Mouse (Mus musculus) adrenal gland (tissue): ENCODE results near the gene Serpina9.
"Not testable (repeated sequence)": the region's sequence is repeated elsewhere in the genome, so short reads cannot be mapped to it uniquely, and the experiment has no call there.

ENCODE experiments used
- intact Hi-C: fragments of 180-260 bp; cut with DNase I; formaldehyde crosslinking; loops from one replicate; pipeline ENCODE4 v1.15.1; 2025

Serpina9 gene

DNA sequence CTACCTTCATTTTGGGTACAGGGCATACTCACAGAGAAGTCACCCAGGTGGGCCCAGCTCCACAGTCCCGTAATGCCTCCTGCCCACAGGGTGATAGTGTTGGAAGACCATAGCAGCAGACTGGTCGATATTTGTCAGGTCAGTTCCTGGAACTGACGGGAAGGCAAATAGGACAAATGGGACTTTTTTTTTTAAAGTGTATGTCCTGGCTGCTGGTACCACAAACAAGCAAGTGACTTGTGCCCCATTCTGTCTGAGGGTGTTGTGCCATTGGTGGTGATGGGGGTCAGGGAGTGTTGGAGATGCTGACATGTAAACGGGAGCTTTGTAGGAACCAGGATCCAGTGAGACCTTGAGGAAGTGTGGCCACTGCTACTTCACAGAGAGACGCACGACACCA, 23.7 kb downstream of the Serpina9 start, which contains the start of gene Serpina11:
Gene Serpina11, minus strand, starts transcription at position 101 of the 400 bp plus-strand sequence.
- intact Hi-C loops: no loop called here

DNA sequence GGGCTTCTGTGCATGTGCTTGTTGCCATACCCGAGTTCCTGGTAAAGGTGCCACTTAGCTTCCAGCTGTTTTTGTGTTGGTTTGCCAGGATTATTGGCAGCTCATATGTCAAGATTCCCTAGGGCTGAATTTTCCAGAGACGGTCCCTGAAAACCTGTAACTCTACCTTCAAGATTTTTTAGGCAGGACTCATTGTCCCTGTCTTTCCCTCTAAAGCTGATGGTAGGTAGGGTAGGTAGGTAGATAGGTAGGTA, 24.1 kb downstream of the Serpina9 start:
- intact Hi-C loops: no loop called here

DNA sequence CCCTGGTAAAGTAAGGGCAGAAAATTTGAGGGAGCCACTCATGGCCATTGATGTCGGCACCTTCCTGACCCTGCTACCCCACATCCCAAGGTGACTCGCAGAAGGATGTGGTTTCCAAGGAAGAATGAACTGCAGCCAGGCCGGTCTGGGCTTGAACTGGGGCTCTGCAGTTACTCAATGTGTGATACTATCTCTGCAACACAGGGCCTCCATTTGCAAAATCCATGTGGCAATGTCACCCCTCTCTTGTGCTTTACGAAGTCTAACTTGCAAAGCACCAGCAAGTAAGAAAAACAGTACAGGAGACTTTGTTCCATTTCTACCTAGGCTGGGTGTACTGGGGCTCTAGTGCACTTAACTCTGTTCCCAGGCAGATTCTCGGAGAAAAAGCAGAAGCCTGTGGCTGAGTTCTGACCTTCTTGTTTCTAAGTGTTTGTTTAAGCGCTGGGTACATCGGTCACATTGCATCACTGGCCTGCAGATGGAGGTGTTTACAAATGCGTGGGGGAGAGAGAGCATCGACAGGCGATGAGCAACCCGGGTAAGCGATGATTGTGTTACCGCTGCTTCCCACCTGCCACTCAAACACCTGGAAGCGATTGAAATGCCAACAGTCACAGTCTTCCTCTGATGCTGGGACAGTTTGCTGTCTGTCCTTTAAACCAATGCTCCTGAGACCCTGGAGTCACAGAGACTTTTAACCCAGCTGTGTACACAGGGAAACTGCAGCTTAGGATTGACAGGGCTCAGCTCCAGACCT, 24.6 kb downstream of the Serpina9 start:
- intact Hi-C loops: no loop called here

DNA sequence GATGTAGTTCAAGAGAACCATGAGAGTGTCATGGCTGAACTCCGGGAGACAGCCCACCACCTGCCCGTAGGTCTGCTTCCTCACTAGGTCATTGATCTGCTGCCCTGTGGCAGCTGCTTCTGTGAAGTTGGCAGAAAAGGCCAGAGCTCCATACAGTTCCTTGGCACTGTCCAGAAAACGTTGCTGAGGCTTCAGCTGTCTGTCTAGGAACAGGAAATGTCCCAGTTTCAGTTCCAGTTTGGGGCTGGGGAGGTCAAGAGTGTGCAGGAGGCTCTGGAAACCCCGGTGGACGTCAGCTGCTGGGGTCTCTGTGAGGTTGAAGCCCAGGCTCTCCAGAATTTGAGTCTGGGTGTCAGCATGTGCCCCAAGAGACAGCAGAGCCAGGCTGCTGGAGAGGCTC, 27.7 kb downstream of the Serpina9 start:
- intact Hi-C loops: no loop called here

DNA sequence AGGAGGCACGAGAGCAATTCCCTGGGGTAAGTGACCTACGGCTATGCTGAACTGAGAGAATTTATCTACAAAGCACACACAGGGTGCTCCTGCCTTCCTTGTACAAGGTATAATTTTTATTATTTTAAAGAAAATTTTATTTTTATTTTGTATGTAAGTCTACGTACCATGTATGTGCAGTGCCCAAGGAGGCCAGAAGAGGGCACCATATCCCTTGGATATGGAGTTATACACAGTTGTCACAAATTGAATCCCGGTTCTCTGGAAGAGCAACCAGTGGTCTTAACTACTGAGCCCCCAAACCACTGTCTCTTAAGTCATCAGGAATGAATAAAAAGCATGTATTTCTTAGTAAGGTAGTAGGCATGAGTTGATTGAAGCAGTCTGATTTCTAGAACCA, 28.6 kb downstream of the Serpina9 start:
- intact Hi-C loops: no loop called here

DNA sequence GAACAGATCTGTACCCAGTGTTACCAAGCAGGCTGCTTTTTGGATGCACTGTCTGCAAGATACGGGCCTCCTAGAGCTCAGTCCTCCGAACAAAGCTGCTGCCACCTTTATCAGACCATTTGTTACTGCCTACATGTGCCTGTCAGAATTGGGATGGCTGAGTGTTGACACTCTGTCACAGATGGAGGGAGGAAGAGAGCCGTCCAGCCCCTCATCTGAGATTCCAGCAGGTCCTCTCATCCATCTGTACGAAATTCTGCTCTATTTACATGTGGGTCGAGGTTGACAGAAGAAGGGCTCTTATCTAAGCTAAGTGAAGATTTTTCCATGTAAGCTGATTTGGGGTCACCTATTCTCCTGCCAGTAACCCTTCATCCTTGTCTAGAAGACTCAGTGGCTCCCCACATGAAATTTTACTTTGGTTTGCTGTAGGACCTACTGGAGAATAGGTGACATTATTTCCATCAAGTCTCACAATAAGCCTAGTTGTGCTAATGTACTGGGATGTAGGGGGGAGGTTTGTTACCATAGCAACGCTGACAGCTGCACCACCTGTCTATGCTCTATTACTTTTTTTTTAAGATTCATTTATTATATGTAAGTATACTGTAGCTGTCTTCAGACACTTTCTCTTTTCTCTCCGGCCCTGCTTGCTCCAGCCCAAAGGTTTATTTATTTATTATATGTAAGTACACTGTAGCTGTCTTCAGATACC, 31.8 kb downstream of the Serpina9 start:
- intact Hi-C loops: no loop called here

DNA sequence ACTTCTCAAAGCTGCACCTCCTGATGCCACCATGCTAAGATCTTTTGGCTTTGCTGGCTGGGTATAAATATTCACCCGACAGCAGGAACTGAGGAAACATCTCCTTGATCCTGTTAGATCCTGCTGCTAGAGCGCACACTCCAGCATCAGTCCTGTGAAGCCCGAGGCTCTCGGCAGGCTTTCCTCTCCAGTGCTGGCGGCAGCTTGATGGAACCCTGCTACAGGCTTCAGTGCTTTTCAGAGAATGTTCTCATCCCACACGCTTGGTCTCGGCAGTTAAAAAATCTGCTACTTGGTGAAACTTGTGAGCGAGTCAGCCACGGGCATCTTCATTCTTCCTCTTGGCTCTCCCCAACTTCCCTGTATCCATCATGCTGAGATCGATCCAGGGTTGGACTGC, 35.3 kb downstream of the Serpina9 start:
- intact Hi-C loops: no loop called here

DNA sequence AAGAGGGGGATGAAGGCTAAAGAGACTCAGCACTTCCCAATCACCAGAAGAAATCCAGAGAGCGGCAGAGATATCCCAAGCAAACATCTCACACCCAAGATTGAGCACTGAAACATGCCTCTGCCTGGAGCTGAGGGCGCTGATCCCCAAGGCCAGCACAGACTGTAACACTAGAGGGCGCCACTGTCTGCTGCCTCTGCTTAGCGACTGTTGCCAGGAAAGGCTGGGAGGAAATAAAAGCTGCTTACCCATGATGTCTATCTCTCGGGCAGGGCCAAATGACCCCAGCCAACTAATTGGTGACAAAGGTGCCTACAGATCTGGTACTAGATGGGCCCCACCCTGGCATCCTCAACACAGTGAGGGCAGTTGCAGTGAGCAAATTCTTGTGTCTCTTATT, 35.7 kb downstream of the Serpina9 start:
- intact Hi-C loops: no loop called here

DNA sequence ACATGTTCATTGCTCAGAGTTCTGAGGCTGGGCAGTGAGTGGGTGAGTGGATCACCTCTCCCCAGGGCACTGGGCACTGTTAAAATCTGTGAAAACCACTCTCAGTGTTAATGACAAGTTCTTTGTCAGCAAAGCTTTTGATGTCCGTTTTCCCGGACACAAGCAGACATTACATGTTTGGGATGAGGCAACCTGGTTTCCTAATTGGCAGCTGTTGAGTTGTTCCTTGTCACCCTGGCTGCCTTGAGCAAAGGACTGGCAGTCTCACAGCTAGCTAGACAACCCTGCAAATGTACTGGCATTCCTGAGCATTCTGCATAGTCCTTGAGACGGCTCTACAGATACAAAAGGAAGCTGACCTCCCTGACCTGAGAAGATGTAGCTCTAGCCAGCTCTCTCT, 36.5 kb downstream of the Serpina9 start:
- intact Hi-C loops: no loop called here

DNA sequence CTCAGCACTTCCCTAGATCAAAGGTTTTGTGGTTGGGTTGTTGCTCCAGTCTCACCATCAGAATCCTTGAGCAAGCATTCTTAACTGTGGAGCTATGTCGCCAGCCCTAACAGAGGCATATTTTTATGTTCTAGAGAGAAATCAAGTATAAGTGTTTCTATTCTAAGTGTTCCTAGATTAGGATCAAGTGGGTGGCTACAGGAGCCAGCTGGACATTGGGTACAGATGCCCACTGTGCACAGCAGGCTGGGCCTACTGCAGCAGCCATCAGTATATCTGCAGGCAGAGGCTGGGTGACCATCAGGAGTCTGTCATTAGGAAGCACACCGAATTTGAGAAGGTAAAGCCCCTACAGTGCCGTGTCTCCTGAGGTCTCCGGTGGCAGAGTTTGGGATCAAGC, 42.5 kb downstream of the Serpina9 start:
- intact Hi-C loops: no loop called here

DNA sequence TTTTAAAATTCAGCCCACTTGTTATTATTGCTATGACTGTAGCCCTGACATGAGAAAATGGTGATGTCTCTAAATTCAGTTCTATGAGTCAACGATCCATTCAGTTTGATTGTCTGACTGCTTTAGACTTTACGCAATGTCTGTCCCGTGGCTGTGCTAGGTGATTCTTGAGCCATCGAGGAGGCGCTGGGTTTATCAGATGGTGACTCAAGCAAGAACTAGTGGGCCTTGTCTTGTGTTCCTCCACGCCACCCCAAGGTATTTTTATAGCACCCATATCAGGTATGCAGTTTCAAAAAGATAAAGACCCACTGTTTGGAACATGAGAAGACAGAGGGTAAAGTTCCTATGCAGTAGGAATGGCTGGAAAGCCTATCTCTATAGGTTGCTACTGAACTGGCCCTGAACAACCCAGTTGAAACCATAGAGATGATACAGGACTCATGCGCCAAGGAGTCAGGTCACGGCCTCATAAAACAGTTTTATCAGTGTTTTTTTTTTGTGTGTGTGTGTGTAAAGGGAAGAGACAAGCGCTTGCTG, 43.9 kb downstream of the Serpina9 start:
- intact Hi-C loops: no loop called here

DNA sequence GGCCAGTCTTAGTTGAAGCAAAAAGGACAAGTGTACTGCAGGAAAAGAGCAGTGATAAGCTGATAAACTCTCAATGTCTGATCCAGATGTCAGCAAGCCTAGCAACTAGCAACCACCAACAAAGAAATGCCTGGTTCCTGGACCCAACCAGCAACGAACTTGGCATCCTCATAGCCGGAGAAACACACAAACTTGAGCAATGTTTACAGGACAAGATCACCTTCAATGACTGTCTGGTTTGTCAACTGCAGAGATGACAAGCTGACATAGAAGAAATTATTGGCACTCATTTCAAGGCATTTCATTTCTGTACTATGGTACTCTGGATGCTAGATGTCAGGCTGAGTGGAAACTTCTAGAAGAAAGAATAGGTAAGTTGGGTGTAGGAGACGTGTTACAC, 46.8 kb downstream of the Serpina9 start:
- intact Hi-C loops: no loop called here

DNA sequence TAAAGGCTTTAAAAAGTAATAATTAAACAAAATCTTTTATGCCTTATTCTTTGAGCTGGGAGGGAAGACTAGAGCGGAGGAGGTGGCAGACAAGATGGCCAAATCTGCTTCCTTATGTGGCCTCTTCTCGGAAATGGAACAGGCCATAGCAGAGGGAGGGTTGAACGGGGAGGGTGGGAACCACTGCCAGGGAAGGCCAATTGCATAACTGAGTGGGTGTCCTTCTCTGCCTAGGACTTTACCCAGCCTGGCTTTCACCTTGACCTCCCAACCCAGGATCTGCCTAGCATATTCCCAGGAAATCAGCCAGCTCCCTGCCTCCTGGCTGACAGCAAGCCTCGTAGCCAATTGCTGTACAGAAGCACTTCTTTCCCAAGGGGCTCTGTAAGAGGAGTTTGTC, 50.3 kb downstream of the Serpina9 start:
- intact Hi-C loops: no loop called here

DNA sequence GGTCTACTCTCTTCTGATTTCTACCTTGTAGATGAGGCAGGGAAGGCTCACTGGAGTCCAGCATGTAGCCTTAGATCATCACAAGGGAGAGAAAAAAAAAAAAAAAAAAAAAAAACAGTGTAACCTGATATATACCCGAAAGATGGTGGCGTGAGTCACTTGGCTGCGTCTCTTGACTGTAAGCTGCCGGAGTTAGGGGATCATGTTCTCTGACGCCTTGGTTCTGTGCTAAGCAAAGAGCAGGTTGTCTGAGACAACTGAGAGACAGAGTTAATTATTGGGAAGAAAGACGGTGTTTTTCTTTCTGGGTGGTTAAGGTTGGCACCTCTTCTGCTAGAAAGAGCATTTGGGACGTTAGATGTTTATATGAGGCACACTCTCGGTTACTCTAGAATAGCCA, 50.7 kb downstream of the Serpina9 start:
- intact Hi-C loops: no loop called here

DNA sequence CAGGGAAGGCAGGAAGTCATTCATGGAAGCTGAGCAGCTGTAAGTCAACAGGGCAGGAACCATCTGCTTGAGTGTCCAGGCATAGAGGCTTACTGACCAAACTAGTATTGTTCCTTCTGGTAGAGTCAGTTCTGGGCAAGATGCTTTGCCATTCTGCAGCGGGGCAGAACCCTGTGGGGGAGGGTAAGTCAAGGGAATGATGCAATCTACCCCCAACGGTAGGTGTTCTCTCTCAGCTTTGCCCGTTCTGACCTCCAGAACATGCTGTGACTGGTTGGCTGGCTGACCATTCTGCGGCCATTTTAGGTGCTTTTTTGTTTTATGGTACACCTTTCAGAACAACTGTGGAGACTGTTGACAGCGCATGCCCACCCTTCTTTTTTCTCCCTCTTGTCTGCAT, 51.2 kb downstream of the Serpina9 start:
- intact Hi-C loops: no loop called here

DNA sequence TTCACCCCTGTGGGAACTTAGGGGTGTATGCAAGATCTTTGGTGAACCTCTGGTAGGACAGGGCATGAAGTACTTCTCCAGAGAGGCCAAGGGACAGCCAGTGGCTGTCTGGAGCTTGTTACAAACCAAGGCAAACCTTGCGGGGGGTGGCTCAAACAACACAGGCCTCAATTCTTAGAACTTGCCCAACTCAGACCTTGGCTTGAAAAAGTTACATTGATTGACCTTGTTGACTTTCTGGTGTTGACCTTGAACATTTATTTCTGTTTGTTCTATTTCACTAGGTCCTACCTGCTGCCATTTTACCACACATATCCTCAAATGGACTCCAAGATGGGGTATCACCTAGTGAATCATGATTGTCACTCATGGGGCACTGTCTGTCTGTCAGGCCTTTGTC, 51.8 kb downstream of the Serpina9 start:
- intact Hi-C loops: no loop called here

DNA sequence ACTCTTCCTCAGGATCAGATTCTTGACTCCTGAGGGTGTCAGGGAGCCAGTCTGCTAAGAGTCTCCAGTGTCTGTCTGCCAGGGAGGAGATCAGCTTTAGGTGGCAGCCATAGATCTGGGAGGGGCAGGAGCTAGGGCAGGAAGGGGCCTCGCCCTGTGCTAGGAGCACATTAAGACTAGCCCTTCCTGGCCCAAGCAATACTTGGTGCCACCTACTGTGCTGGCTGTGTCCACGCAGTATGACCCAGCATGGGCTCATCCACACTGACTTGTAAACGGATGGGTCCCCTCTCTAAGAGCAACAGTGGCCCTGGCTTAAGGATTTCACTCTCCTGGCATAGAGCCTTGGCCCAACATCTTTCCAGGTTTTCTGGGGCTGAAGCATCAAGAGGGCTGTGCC, 54.8 kb downstream of the Serpina9 start, which contains the start of gene Serpina1e:
Gene Serpina1e, minus strand, starts transcription at position 178 of the 400 bp plus-strand sequence.
- intact Hi-C loops: no loop called here

DNA sequence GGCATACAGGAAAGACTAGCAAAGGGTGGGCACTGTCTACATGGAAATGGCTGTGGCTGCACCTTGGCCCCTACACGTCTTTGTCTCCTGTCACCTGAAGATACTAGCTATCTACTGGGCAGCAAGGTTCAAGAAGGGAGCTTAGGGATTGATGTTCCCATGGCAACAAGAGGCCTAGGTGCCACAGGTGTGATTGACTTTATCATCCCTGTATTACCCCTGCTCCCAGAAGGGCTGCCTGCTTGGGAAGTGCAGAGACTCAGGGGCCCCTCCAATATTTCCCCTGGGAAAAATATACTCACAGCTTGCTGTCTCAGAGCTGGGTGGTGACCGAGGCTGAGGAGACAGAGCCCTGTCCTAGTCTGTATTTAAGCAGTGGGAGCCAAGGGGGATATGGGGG, 57.0 kb downstream of the Serpina9 start:
- intact Hi-C loops: not testable (repeated sequence)

DNA sequence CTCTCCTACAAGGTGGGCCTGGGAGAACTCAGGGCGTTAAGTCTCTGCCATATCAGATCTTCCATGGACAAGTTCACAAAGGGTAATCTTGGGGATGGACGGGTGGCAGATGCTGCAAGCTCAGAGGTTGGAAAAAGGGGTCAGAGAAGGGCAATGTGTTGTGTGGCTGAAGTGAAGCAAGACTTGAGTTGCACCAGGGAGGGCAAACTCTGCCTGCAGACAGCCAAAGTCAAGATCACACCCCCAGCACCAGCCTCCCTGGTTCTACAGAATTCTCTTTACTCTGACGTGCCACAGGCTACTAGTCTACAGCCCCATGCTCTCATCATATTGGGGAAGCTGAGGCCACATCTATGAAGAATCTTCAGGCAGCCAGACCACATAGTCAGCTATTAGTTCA, 60.6 kb downstream of the Serpina9 start:
- intact Hi-C loops: not testable (repeated sequence)

DNA sequence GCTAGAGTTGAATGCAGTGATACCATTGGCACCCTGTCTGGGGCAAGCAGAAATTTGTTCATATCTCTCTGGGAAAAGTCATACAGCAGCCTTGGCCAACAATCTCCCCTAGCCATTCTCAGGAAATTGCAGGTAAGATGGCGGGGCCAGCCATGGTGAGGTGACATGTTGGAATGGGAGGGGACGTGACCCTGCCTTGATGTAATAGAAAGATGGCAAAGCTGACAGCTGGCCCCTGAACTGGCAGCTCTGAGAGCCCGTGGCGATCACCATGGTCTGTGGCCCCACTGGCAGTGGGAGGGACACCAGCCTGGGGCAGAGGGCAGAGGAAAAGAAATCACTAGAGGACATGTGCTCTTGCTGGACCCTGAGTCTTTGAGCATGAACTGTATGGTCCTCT, 67.3 kb downstream of the Serpina9 start:
- intact Hi-C loops: no loop called here
